Mouse (Mus musculus) hindbrain, postnatal 0 days (tissue): ENCODE data around the gene Fuca1. TPM values are rescaled to one million over a fixed set of nuclear protein-coding genes. Genes with fewer than 3 reads are reported as not detected.
"Not testable (repeated sequence)": the region's sequence is repeated elsewhere in the genome, so short reads cannot be mapped to it uniquely, and the experiment has no call there.

Source experiments
- ATAC-seq: fragments of 200-750 bp; cut with Nextera tagmentation; 2 replicates; pipeline ENCODE4 v1.8.0; 2017; ENCODE audit warnings: mild to moderate bottlenecking, moderate TSS enrichment, moderate library complexity
- DNase-seq: peaks from one replicate; pipeline ENCODE4 v3.0.0-alpha.2; 2015; ENCODE audit warnings: low spot score
- H3K27ac ChIP-seq: fragments of 300-500 bp; sonication (generic); 2 replicates; pipeline ENCODE4 v1.5.1; 2014; ENCODE audit warnings: mild to moderate bottlenecking
- H3K27me3 ChIP-seq: fragments of 300-500 bp; sonication (generic); 2 replicates; pipeline ENCODE4 v1.6.1; 2014; ENCODE audit warnings: low read length, mixed read lengths; ENCODE audit not compliant: insufficient read depth
- H3K36me3 ChIP-seq: fragments of 300-500 bp; sonication (generic); 2 replicates; pipeline ENCODE4 v1.6.1; 2014; ENCODE audit warnings: low read length, mixed read lengths; ENCODE audit not compliant: insufficient read depth
- H3K4me1 ChIP-seq: fragments of 300-500 bp; sonication (generic); 2 replicates; pipeline ENCODE4 v1.6.1; 2014; ENCODE audit warnings: antibody characterized with exemption, low read length, mixed read lengths; ENCODE audit not compliant: insufficient read depth
- H3K4me2 ChIP-seq: fragments of 300-500 bp; sonication (generic); 2 replicates; pipeline ENCODE4 v1.6.1; 2014; ENCODE audit warnings: low read depth, mild to moderate bottlenecking, low read length, moderate library complexity, mixed read lengths
- H3K4me3 ChIP-seq: fragments of 300-500 bp; sonication (generic); 2 replicates; pipeline ENCODE4 v1.5.1; 2014; ENCODE audit warnings: low read length
- H3K9ac ChIP-seq: fragments of 300-500 bp; sonication (generic); replicated peaks from 2 replicates; pipeline ENCODE4 v1.6.1; 2014; ENCODE audit warnings: mild to moderate bottlenecking, low read length, moderate library complexity, mixed read lengths
- H3K9me3 ChIP-seq: fragments of 300-500 bp; sonication (generic); 2 replicates; pipeline ENCODE4 v1.6.1; 2016; ENCODE audit warnings: low read length, mixed read lengths
- CTCF ChIP-seq: IDR thresholded peaks from 2 replicates; pipeline ENCODE4 v1.5.1; 2016; ENCODE audit warnings: antibody characterized with exemption, control low read depth, low read depth
- WGBS: fragments of 180-500 bp; shearing (Covaris S2); extraction: QIAGEN DNeasy Blood & Tissue Kit; methylation state at CpG from one replicate; pipeline ENCODE4 v1.1.7; 2014; 5-methylcytosine and 5-hydroxymethylcytosine counted together
- polyA plus RNA-seq: library from polyadenylated mRNA; unstranded; fragments of >200 nt; fragmentation: Nextera tagmentation; extraction: Ambion mirVana; gene quantifications from 2 replicates; pipeline ENCODE4 v1.2.1, GENCODE M21; 2015
- total RNA-seq: library from RNA; depleted of rRNA; stranded (reverse); fragments of >200 nt; gene quantifications from 2 replicates; pipeline ENCODE4 v1.2.3, GENCODE M21; 2014

Gene Fuca1
- total and polyA plus RNA-seq, 2 experiments from 2014 or later: 43.6 to 97.3 TPM

GRCm38 (mm10) chr4:135970585-135970984 is 50.0 kb downstream of the Fuca1 start:
- 90% methylated on average over 11 of the region's 11 CpGs for WGBS
- peaks cover 43% of the 10 kb centered on the region for H3K36me3 ChIP-seq
- no peak overlapping the region for H3K27ac ChIP-seq

GRCm38 (mm10) chr4:135971805-135972555 is 51.4 kb downstream of the Fuca1 start:
- H3K36me3 ChIP-seq: peaks cover 43% of the 10 kb centered on the region
- no peak for TF ChIP-seq CTCF
- H3K4me3 ChIP-seq: peak overlapping the region; percentile 95
- peak; percentile 67 for ATAC-seq
- H3K4me1 ChIP-seq: peaks cover 8% of the 10 kb centered on the region
- H3K27me3 ChIP-seq: no peaks in the 10 kb centered on the region
- H3K9me3 ChIP-seq: no peaks in the 10 kb centered on the region
- no peak for DNase-seq
- H3K9ac ChIP-seq: peak overlapping the region; percentile 94
- H3K27ac ChIP-seq: peak overlapping the region; percentile 76; the same call in 1 of the 2 replicates
- peak overlapping the region; percentile 96 for H3K4me2 ChIP-seq
- under 1% methylated on average over 35 of the region's 35 CpGs for WGBS

More at GRCm38 (mm10) chr4:135970585-135970984, 50.0 kb downstream of the Fuca1 start:
- ATAC-seq: no peak
- Histone ChIP-seq H3K27me3 (no peaks in the 10 kb centered on the region), H3K9me3 (no peaks in the 10 kb centered on the region), H3K4me2 (peak overlapping the region; percentile 96; the same call in 1 of the 2 replicates), H3K9ac (no peak overlapping the region), H3K4me3 (no peak overlapping the region), H3K4me1 (peaks cover 8% of the 10 kb centered on the region)
- DNase-seq: no peak
- no peak for TF ChIP-seq CTCF

GRCm38 (mm10) chr4:135972556-135972906 is 52.0 kb downstream of the Fuca1 start, which contains the start of gene Lypla2:
TSS of gene Lypla2 (minus strand) at chr4:135972626.
- TF ChIP-seq CTCF: no peak
- Histone ChIP-seq H3K27me3 (no peaks in the 10 kb centered on the region), H3K4me3 (peak within 1 kb of the TSS; percentile 95), H3K27ac (peak within 1 kb of the TSS; percentile 76; the same call in 1 of the 2 replicates), H3K9me3 (no peaks in the 10 kb centered on the region), H3K36me3 (peaks cover 40% of the 10 kb centered on the region), H3K4me1 (peaks cover 8% of the 10 kb centered on the region), H3K9ac (peak within 1 kb of the TSS; percentile 94), H3K4me2 (peak within 1 kb of the TSS; percentile 96)
- peak; percentile 93 for DNase-seq
- WGBS: under 1% methylated on average over 19 of the region's 19 CpGs
- ATAC-seq: peak; percentile 87

GRCm38 (mm10) chr4:135972911-135973811 is 52.6 kb downstream of the Fuca1 start:
- 0 out of 2 replicates have a peak overlapping the region, but pooled peaks have one; percentile 94 for H3K9ac ChIP-seq
- H3K4me1 ChIP-seq: peaks cover 8% of the 10 kb centered on the region
- H3K4me2 ChIP-seq: peak overlapping the region; percentile 96
- H3K4me3 ChIP-seq: peak overlapping the region; percentile 95
- no peak for TF ChIP-seq CTCF
- ATAC-seq (no peak), DNase-seq (no peak)
- H3K27me3 ChIP-seq: no peaks in the 10 kb centered on the region
- H3K27ac ChIP-seq: peak overlapping the region; percentile 76; the same call in 1 of the 2 replicates
- peaks cover 35% of the 10 kb centered on the region for H3K36me3 ChIP-seq
- H3K9me3 ChIP-seq: no peaks in the 10 kb centered on the region
- 70% methylated on average over 13 of the region's 13 CpGs for WGBS

- Histone ChIP-seq H3K27me3 (no peaks in the 10 kb centered on the region), H3K4me3 (no peak overlapping the region), H3K9me3 (no peaks in the 10 kb centered on the region), H3K9ac (no peak overlapping the region), H3K27ac (no peak overlapping the region), H3K36me3 (peaks cover 21% of the 10 kb centered on the region), H3K4me2 (no peak overlapping the region), H3K4me1 (peaks cover 8% of the 10 kb centered on the region)
- DNase-seq (no peak), ATAC-seq (no peak)
- 92% methylated on average over 12 of the region's 12 CpGs for WGBS
- TF ChIP-seq CTCF: no peak
Observed at GRCm38 (mm10) chr4:135976146-135976545, 55.6 kb downstream of the Fuca1 start.

- not testable (repeated sequence) for DNase-seq, H3K4me1 ChIP-seq, ATAC-seq, H3K4me3 ChIP-seq, H3K27ac ChIP-seq, H3K27me3 ChIP-seq, H3K9me3 ChIP-seq, H3K4me2 ChIP-seq, H3K9ac ChIP-seq
- WGBS: 92% methylated on average over 5 of the region's 5 CpGs
- H3K36me3 ChIP-seq: peaks cover 33% of the 10 kb centered on the region
Observed at GRCm38 (mm10) chr4:135980223-135980622, 59.7 kb downstream of the Fuca1 start.
